Mouse (Mus musculus) neural tube, embryonic 15.5 days (tissue): ENCODE measurements around the gene Mfap3l. TPM values are rescaled to one million over a fixed set of nuclear protein-coding genes. Genes with fewer than 3 reads are reported as not detected.
"Not testable (repeated sequence)": the region's sequence is repeated elsewhere in the genome, so short reads cannot be mapped to it uniquely, and the experiment has no call there.

ENCODE experiments used
- ATAC-seq: fragments of 200-750 bp; cut with Nextera tagmentation; 2 replicates; pipeline ENCODE4 v1.8.0; 2017; ENCODE audit warnings: mild to moderate bottlenecking, moderate TSS enrichment, moderate library complexity; ENCODE audit not compliant: low FRiP score
- H3K27ac ChIP-seq: fragments of 300-500 bp; sonication (generic); replicated peaks from 2 replicates; pipeline ENCODE4 v1.5.1; 2015; ENCODE audit warnings: mild to moderate bottlenecking, inconsistent platforms
- H3K27me3 ChIP-seq: fragments of 300-500 bp; sonication (generic); replicated peaks from 2 replicates; pipeline ENCODE4 v1.6.1; 2015; ENCODE audit warnings: inconsistent platforms
- H3K36me3 ChIP-seq: fragments of 300-500 bp; sonication (generic); 2 replicates; pipeline ENCODE4 v1.6.1; 2015; ENCODE audit warnings: inconsistent platforms
- H3K4me1 ChIP-seq: fragments of 300-500 bp; sonication (generic); 2 replicates; pipeline ENCODE4 v1.6.1; 2015; ENCODE audit warnings: inconsistent platforms
- H3K4me2 ChIP-seq: fragments of 300-500 bp; sonication (generic); 2 replicates; pipeline ENCODE4 v1.6.1; 2015; ENCODE audit warnings: inconsistent platforms, mild to moderate bottlenecking, moderate library complexity
- H3K4me3 ChIP-seq: fragments of 300-500 bp; sonication (generic); replicated peaks from 2 replicates; pipeline ENCODE4 v1.5.1; 2015; ENCODE audit warnings: mild to moderate bottlenecking, inconsistent platforms
- H3K9ac ChIP-seq: fragments of 300-500 bp; sonication (generic); replicated peaks from 2 replicates; pipeline ENCODE4 v1.6.1; 2015; ENCODE audit warnings: mild to moderate bottlenecking, inconsistent platforms
- H3K9me3 ChIP-seq: fragments of 300-500 bp; sonication (generic); replicated peaks from 2 replicates; pipeline ENCODE4 v1.6.1; 2016; ENCODE audit warnings: inconsistent platforms
- WGBS: fragments of 180-500 bp; shearing (Covaris S2); methylation state at CpG from one replicate; pipeline ENCODE4 v1.1.7; 2015; ENCODE audit warnings: mixed read lengths; 5-methylcytosine and 5-hydroxymethylcytosine counted together
- polyA plus RNA-seq: library from polyadenylated mRNA; unstranded; fragments of >200 nt; fragmentation: Nextera tagmentation; extraction: Ambion mirVana; gene quantifications from 2 replicates; pipeline ENCODE4 v1.2.1, GENCODE M21; 2015

Gene Mfap3l
- polyA plus RNA-seq, 1 experiment from 2014 or later, result 5.7 TPM

- ATAC-seq, result no peak
- Histone ChIP-seq H3K4me3 (no peak overlapping the region), H3K9ac (no peak overlapping the region), H3K4me2 (no peak overlapping the region), H3K36me3 (no peaks in the 10 kb centered on the region), H3K27me3 (no peaks in the 10 kb centered on the region), H3K9me3 (no peaks in the 10 kb centered on the region), H3K4me1 (peaks cover 12% of the 10 kb centered on the region), H3K27ac (no peak overlapping the region)
- 73% methylated on average over 6 of the region's 6 CpGs for WGBS
These were observed 25.5 kb downstream of the Mfap3l start for GRCm38 (mm10) chr8:60658114-60658500.

GRCm38 (mm10) chr8:60658686-60659085 is 26.1 kb downstream of the Mfap3l start:
- not testable (repeated sequence) for H3K4me3 ChIP-seq, H3K9me3 ChIP-seq, H3K27me3 ChIP-seq, H3K4me2 ChIP-seq, H3K27ac ChIP-seq, H3K9ac ChIP-seq, H3K36me3 ChIP-seq, ATAC-seq
- 66% methylated on average over 2 of the region's 2 CpGs for WGBS
- peaks cover 12% of the 10 kb centered on the region for H3K4me1 ChIP-seq

- ATAC-seq, result peak; percentile 42; the same call in 1 of the 2 replicates
- Histone ChIP-seq H3K9me3 (no peaks in the 10 kb centered on the region), H3K27me3 (no peaks in the 10 kb centered on the region), H3K4me2 (no peak overlapping the region), H3K27ac (no peak overlapping the region), H3K4me3 (no peak overlapping the region), H3K9ac (no peak overlapping the region), H3K36me3 (no peaks in the 10 kb centered on the region), H3K4me1 (peaks cover 12% of the 10 kb centered on the region)
- 43% methylated on average over 8 of the region's 8 CpGs for whole genome bisulfite sequencing
These were observed 27.1 kb downstream of the Mfap3l start for GRCm38 (mm10) chr8:60659721-60660120.

GRCm38 (mm10) chr8:60661191-60661590 is 28.6 kb downstream of the Mfap3l start:
- Histone ChIP-seq H3K9me3 (no peaks in the 10 kb centered on the region), H3K4me1 (peaks cover 16% of the 10 kb centered on the region), H3K27me3 (no peaks in the 10 kb centered on the region), H3K4me2 (no peak overlapping the region), H3K27ac (no peak overlapping the region), H3K36me3 (no peaks in the 10 kb centered on the region), H3K4me3 (no peak overlapping the region), H3K9ac (no peak overlapping the region)
- WGBS, result 92% methylated on average over 2 of the region's 2 CpGs
- ATAC-seq, result no peak

GRCm38 (mm10) chr8:60663552-60663951 is 30.9 kb downstream of the Mfap3l start:
- Histone ChIP-seq H3K4me3 (no peak overlapping the region), H3K9me3 (no peaks in the 10 kb centered on the region), H3K36me3 (no peaks in the 10 kb centered on the region), H3K9ac (no peak overlapping the region), H3K4me2 (no peak overlapping the region), H3K4me1 (peaks cover 15% of the 10 kb centered on the region), H3K27ac (no peak overlapping the region), H3K27me3 (no peaks in the 10 kb centered on the region)
- ATAC-seq, result no peak
- WGBS, result 64% methylated on average over 5 of the region's 5 CpGs

- H3K9ac ChIP-seq, result no peak overlapping the region
- WGBS, result 79% methylated on average over 4 of the region's 4 CpGs
- no peaks in the 10 kb centered on the region for H3K36me3 ChIP-seq
- no peak overlapping the region for H3K4me3 ChIP-seq
- no peak for ATAC-seq
- no peak overlapping the region for H3K4me2 ChIP-seq
- 0 out of 2 replicates have a peak, but pooled peaks cover 5% of the 10 kb centered on the region for H3K4me1 ChIP-seq
- no peaks in the 10 kb centered on the region for H3K9me3 ChIP-seq
- no peaks in the 10 kb centered on the region for H3K27me3 ChIP-seq
- H3K27ac ChIP-seq, result no peak overlapping the region
These were observed 33.2 kb downstream of the Mfap3l start for GRCm38 (mm10) chr8:60665821-60666220.

- H3K9me3 ChIP-seq, result no peaks in the 10 kb centered on the region
- no peak overlapping the region for H3K4me2 ChIP-seq
- 0 out of 2 replicates have a peak overlapping the region, but pooled peaks have one; percentile 1 for H3K27ac ChIP-seq
- 56% methylated on average over 3 of the region's 3 CpGs for WGBS
- 0 out of 2 replicates have a peak, but pooled peaks cover 5% of the 10 kb centered on the region for H3K4me1 ChIP-seq
- peak; percentile 66; the same call in 1 of the 2 replicates for ATAC-seq
- H3K36me3 ChIP-seq, result peaks cover 9% of the 10 kb centered on the region; the same call in 1 of the 2 replicates
- no peak overlapping the region for H3K9ac ChIP-seq
- H3K4me3 ChIP-seq, result no peak overlapping the region
- H3K27me3 ChIP-seq, result no peaks in the 10 kb centered on the region
These were observed 34.2 kb downstream of the Mfap3l start for GRCm38 (mm10) chr8:60666852-60667251.

- Histone ChIP-seq H3K4me3 (no peak overlapping the region), H3K4me1 (no peaks in the 10 kb centered on the region), H3K36me3 (no peaks in the 10 kb centered on the region), H3K9me3 (no peaks in the 10 kb centered on the region), H3K4me2 (no peak overlapping the region), H3K27me3 (no peaks in the 10 kb centered on the region), H3K27ac (no peak overlapping the region), H3K9ac (no peak overlapping the region)
- no peak for ATAC-seq
- WGBS, result 87% methylated on average over 6 of the region's 6 CpGs
These were observed 46.0 kb downstream of the Mfap3l start for GRCm38 (mm10) chr8:60678590-60678989.

- ATAC-seq, result no peak
- Histone ChIP-seq H3K4me2 (no peak overlapping the region), H3K4me1 (no peaks in the 10 kb centered on the region), H3K4me3 (no peak overlapping the region), H3K27me3 (no peaks in the 10 kb centered on the region), H3K9ac (no peak overlapping the region), H3K9me3 (no peaks in the 10 kb centered on the region), H3K36me3 (no peaks in the 10 kb centered on the region), H3K27ac (no peak overlapping the region)
- whole genome bisulfite sequencing, result 86% methylated on average over 4 of the region's 4 CpGs
These were observed 49.2 kb downstream of the Mfap3l start for GRCm38 (mm10) chr8:60681811-60682210.

- 97% methylated on average over 2 of the region's 2 CpGs for WGBS
- H3K27me3 ChIP-seq, result no peaks in the 10 kb centered on the region
- H3K4me1 ChIP-seq, result no peaks in the 10 kb centered on the region
- H3K9ac ChIP-seq, result no peak overlapping the region
- no peak for ATAC-seq
- H3K9me3 ChIP-seq, result no peaks in the 10 kb centered on the region
- H3K27ac ChIP-seq, result no peak overlapping the region
- no peaks in the 10 kb centered on the region for H3K36me3 ChIP-seq
- no peak overlapping the region for H3K4me2 ChIP-seq
- H3K4me3 ChIP-seq, result no peak overlapping the region
These were observed 49.7 kb downstream of the Mfap3l start for GRCm38 (mm10) chr8:60682340-60682739.

GRCm38 (mm10) chr8:60711516-60712086 is 79.0 kb downstream of the Mfap3l start:
- H3K4me2 ChIP-seq, result no peak overlapping the region
- no peaks in the 10 kb centered on the region for H3K27me3 ChIP-seq
- H3K9ac ChIP-seq, result no peak overlapping the region
- H3K36me3 ChIP-seq, result no peaks in the 10 kb centered on the region
- WGBS, result 55% methylated on average over 8 of the region's 8 CpGs
- H3K9me3 ChIP-seq, result no peaks in the 10 kb centered on the region
- ATAC-seq, result peak; percentile 66
- no peak overlapping the region for H3K4me3 ChIP-seq
- H3K4me1 ChIP-seq, result no peaks in the 10 kb centered on the region
- H3K27ac ChIP-seq, result no peak overlapping the region

- ATAC-seq, result no peak
- 89% methylated on average over 2 of the region's 3 CpGs for WGBS
- Histone ChIP-seq H3K9me3 (no peaks in the 10 kb centered on the region), H3K36me3 (no peaks in the 10 kb centered on the region), H3K4me1 (no peaks in the 10 kb centered on the region), H3K27ac (no peak overlapping the region), H3K27me3 (no peaks in the 10 kb centered on the region), H3K9ac (no peak overlapping the region), H3K4me3 (no peak overlapping the region), H3K4me2 (no peak overlapping the region)
These were observed 82.1 kb downstream of the Mfap3l start for GRCm38 (mm10) chr8:60714724-60715123.
